Mouse (Mus musculus): Measurements from ENCODE around the gene Trim27. TPM values are rescaled to one million over a fixed set of nuclear protein-coding genes. Genes with fewer than 3 reads are reported as not detected.

Gene Trim27
- total RNA-seq, 2 experiments from 2014 or later, result 108 to 177 TPM

GRCm38 (mm10) chr13:21215275-21215983 lies 36.2 kb downstream of the Trim27 start:
- peak; percentile 97 for ATAC-seq (replicated peaks; ENCODE audit: poor library complexity)

- peak; percentile 65 for ATAC-seq (replicated peaks; ENCODE audit: poor library complexity)
These were observed 37.5 kb downstream of the Trim27 start for GRCm38 (mm10) chr13:21216781-21217180.

GRCm38 (mm10) chr13:21221656-21222462 lies 42.6 kb downstream of the Trim27 start:
- ATAC-seq (replicated peaks; ENCODE audit: poor library complexity), result peak; percentile 33

GRCm38 (mm10) chr13:21222463-21223022 lies 43.3 kb downstream of the Trim27 start:
- ATAC-seq (replicated peaks; ENCODE audit: poor library complexity), result peak; percentile 94

GRCm38 (mm10) chr13:21223242-21223655 lies 44.0 kb downstream of the Trim27 start:
- peak; percentile 59 for ATAC-seq (replicated peaks; ENCODE audit: poor library complexity)

GRCm38 (mm10) chr13:21224376-21224775 lies 45.1 kb downstream of the Trim27 start:
- ATAC-seq (replicated peaks; ENCODE audit: poor library complexity), result no peak

- ATAC-seq (replicated peaks; ENCODE audit: poor library complexity), result no peak
These were observed 46.0 kb downstream of the Trim27 start for GRCm38 (mm10) chr13:21225206-21225605.

GRCm38 (mm10) chr13:21226031-21226430 lies 46.8 kb downstream of the Trim27 start:
- no peak for ATAC-seq (replicated peaks; ENCODE audit: poor library complexity)

- peak; percentile 97 for ATAC-seq (replicated peaks; ENCODE audit: poor library complexity)
These were observed 54.8 kb downstream of the Trim27 start for GRCm38 (mm10) chr13:21233732-21234705.

- no peak for ATAC-seq (replicated peaks; ENCODE audit: poor library complexity)
These were observed 57.5 kb downstream of the Trim27 start for GRCm38 (mm10) chr13:21236714-21237113.

- no peak for ATAC-seq (replicated peaks; ENCODE audit: poor library complexity)
These were observed 57.9 kb downstream of the Trim27 start for GRCm38 (mm10) chr13:21237161-21237560.

- ATAC-seq (replicated peaks; ENCODE audit: poor library complexity), result peak; percentile 65
These were observed 61.5 kb downstream of the Trim27 start for GRCm38 (mm10) chr13:21240788-21241187.

GRCm38 (mm10) chr13:21242408-21243125 lies 63.3 kb downstream of the Trim27 start:
- peak; percentile 83 for ATAC-seq (replicated peaks; ENCODE audit: poor library complexity)

GRCm38 (mm10) chr13:21243196-21243595 lies 64.0 kb downstream of the Trim27 start:
- ATAC-seq (replicated peaks; ENCODE audit: poor library complexity), result no peak

- no peak for ATAC-seq (replicated peaks; ENCODE audit: poor library complexity)
These were observed 64.8 kb downstream of the Trim27 start for GRCm38 (mm10) chr13:21244089-21244488.

Other genes with a start within 250 kb of the Trim27 start
- not detected in 2 replicates for gene Olfr1370, start 104.5 kb upstream of the Trim27 start, total RNA-seq (2015)
- gene Olfr1370, start 104.5 kb upstream of the Trim27 start, total RNA-seq (2017), result not detected in 2 replicates
- gene Olfr1369-ps1, start 68.0 kb upstream of the Trim27 start, total RNA-seq (2015), result not detected in 2 replicates
- gene Olfr1369-ps1, start 68.0 kb upstream of the Trim27 start, total RNA-seq (2017), result not detected in 2 replicates
- not detected in 2 replicates for gene Olfr263, start 49.8 kb upstream of the Trim27 start, total RNA-seq (2015)
- not detected in 2 replicates for gene Olfr263, start 49.8 kb upstream of the Trim27 start, total RNA-seq (2017)
- not detected in 2 replicates for gene Olfr1368, start 33.6 kb upstream of the Trim27 start, total RNA-seq (2015)
- gene Olfr1368, start 33.6 kb upstream of the Trim27 start, total RNA-seq (2017), result not detected in 2 replicates
- gene Gpx5, start 113.3 kb downstream of the Trim27 start, total RNA-seq (2015), result not detected in 2 replicates
- gene Gpx5, start 113.3 kb downstream of the Trim27 start, total RNA-seq (2017), result not detected in 2 replicates
- not detected in 2 replicates for gene Gpx6, start 132.7 kb downstream of the Trim27 start, total RNA-seq (2015)
- gene Gpx6, start 132.7 kb downstream of the Trim27 start, total RNA-seq (2017), result not detected in 2 replicates
- gene Olfr1367, start 167.5 kb downstream of the Trim27 start, total RNA-seq (2015), result not detected in 2 replicates
- not detected in 2 replicates for gene Olfr1367, start 167.5 kb downstream of the Trim27 start, total RNA-seq (2017)
- 7.5 and 9.1 TPM in 2 replicates for gene Zscan12, start 183.4 kb downstream of the Trim27 start, total RNA-seq (2015)
- 15.5 and 17.5 TPM in 2 replicates for gene Zscan12, start 183.4 kb downstream of the Trim27 start, total RNA-seq (2017)
- gene Zkscan3, start 223.3 kb downstream of the Trim27 start, total RNA-seq (2015), result 39.4 and 51.9 TPM in 2 replicates
- 26.9 and 33.7 TPM in 2 replicates for gene Zkscan3, start 223.3 kb downstream of the Trim27 start, total RNA-seq (2017)

All from megakaryocyte progenitor cell, adult 5-6 weeks (primary cell).